Mouse (Mus musculus) limb, embryonic 13.5 days (tissue): Measurements from ENCODE around the gene Ghr. TPM values are rescaled to one million over a fixed set of nuclear protein-coding genes. Genes with fewer than 3 reads are reported as not detected.

ENCODE experiments used
- ATAC-seq: fragments of 200-750 bp; cut with Nextera tagmentation; 2 replicates; pipeline ENCODE4 v1.8.0; 2017; ENCODE audit warnings: low read depth, moderate number of reproducible peaks, moderate TSS enrichment; ENCODE audit not compliant: low FRiP score
- H3K27ac ChIP-seq: fragments of 300-500 bp; sonication (generic); 2 replicates; pipeline ENCODE4 v1.5.1; 2015; ENCODE audit warnings: inconsistent platforms, mild to moderate bottlenecking, moderate library complexity
- H3K27me3 ChIP-seq: fragments of 300-500 bp; sonication (generic); 2 replicates; pipeline ENCODE4 v1.6.1; 2015; ENCODE audit warnings: mild to moderate bottlenecking, inconsistent platforms
- H3K36me3 ChIP-seq: fragments of 300-500 bp; sonication (generic); 2 replicates; pipeline ENCODE4 v1.6.1; 2015; ENCODE audit warnings: inconsistent platforms, mild to moderate bottlenecking, moderate library complexity
- H3K4me1 ChIP-seq: fragments of 300-500 bp; sonication (generic); 2 replicates; pipeline ENCODE4 v1.6.1; 2015; ENCODE audit warnings: inconsistent platforms
- H3K4me2 ChIP-seq: fragments of 300-500 bp; sonication (generic); replicated peaks from 2 replicates; pipeline ENCODE4 v1.6.1; 2015; ENCODE audit warnings: inconsistent platforms, mild to moderate bottlenecking, moderate library complexity
- H3K4me3 ChIP-seq: fragments of 300-500 bp; sonication (generic); 2 replicates; pipeline ENCODE4 v1.5.1; 2015; ENCODE audit warnings: moderate library complexity, mild to moderate bottlenecking, inconsistent platforms
- H3K9ac ChIP-seq: fragments of 300-500 bp; sonication (generic); 2 replicates; pipeline ENCODE4 v1.6.1; 2015; ENCODE audit warnings: mild to moderate bottlenecking, inconsistent platforms
- H3K9me3 ChIP-seq: fragments of 300-500 bp; sonication (generic); 2 replicates; pipeline ENCODE4 v1.6.1; 2016; ENCODE audit warnings: inconsistent platforms
- WGBS: fragments of 180-500 bp; shearing (Covaris S2); methylation state at CpG from one replicate; pipeline ENCODE4 v1.1.7; 2015; 5-methylcytosine and 5-hydroxymethylcytosine counted together
- polyA plus RNA-seq: library from polyadenylated mRNA; unstranded; fragments of >200 nt; fragmentation: Nextera tagmentation; extraction: Ambion mirVana; gene quantifications from 2 replicates; pipeline ENCODE4 v1.2.1, GENCODE M21; 2015

The Ghr gene
- polyA plus RNA-seq, 1 experiment from 2014 or later = 68.5 TPM

DNA sequence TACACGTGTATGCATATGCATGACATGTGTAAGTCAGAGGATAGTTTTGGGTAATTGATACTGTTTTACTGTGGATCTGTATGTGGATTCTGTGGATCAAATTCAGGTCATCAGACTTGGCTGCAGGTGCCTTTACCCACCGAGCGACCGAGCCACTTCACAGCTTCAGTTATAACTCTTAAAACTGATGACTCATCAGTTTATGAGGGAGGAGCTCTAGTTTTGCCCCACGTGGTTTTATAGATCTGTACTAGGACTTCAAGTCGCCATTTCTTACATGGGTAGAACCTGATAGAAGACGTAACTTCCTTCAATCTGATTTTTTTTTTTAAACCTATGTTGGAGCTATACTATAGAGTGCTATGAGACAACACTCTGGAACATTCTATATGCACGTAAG, 285.7 kb downstream of the Ghr start:
- Histone ChIP-seq H3K36me3 (no peaks in the 10 kb centered on the region), H3K27ac (no peak overlapping the region), H3K4me1 (0 out of 2 replicates have a peak, but pooled peaks cover 5% of the 10 kb centered on the region), H3K9me3 (no peaks in the 10 kb centered on the region), H3K4me2 (no peak overlapping the region), H3K9ac (no peak overlapping the region), H3K4me3 (no peak overlapping the region), H3K27me3 (no peaks in the 10 kb centered on the region)
- ATAC-seq = no peak
- WGBS = 76% methylated on average over 8 of the region's 8 CpGs

DNA sequence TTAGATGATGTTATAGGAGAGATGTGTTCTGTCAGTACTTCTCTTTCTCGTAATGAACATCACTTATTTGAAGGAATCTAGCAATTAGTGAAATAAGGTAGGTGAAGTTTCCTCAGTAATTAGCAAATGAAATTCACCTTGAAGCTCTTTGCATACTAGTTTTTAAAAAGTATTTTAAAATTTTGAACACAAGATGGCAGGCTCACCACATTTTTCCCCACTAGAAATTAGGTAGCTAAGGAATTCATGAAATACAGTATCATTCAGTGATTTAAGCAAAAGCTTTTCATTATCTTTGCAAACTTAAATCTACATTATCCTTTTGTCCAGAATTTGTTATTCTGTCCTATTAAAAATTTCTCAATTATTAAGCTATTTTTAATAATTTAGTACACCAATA, 287.3 kb downstream of the Ghr start:
- H3K9ac ChIP-seq = no peak overlapping the region
- WGBS = 77% methylated on average over 1 of the region's 1 CpGs
- H3K9me3 ChIP-seq = no peaks in the 10 kb centered on the region
- no peak overlapping the region for H3K27ac ChIP-seq
- no peak overlapping the region for H3K4me3 ChIP-seq
- no peaks in the 10 kb centered on the region for H3K36me3 ChIP-seq
- 0 out of 2 replicates have a peak, but pooled peaks cover 5% of the 10 kb centered on the region for H3K4me1 ChIP-seq
- no peaks in the 10 kb centered on the region for H3K27me3 ChIP-seq
- no peak for ATAC-seq
- no peak overlapping the region for H3K4me2 ChIP-seq

DNA sequence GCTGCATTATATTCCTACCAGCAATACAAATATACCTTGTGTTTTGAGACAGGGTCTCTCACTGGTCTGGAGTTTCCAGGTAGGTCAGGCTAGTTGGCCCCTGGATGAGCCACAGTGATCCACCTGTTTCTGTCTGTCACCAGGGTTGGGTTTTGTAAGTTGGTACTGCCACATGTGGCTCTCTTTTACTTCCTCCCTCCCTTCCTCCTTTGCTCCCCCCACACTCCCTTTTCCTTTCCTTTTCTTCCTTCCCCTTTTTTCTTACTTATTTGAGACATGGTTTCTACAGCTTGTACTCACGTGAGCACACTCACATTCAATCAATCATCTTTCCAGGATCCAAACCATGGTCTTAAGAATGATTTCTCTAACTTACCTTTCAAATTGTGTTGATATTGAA, 289.8 kb downstream of the Ghr start:
- Histone ChIP-seq H3K9ac (no peak overlapping the region), H3K27me3 (no peaks in the 10 kb centered on the region), H3K4me2 (no peak overlapping the region), H3K27ac (no peak overlapping the region), H3K36me3 (no peaks in the 10 kb centered on the region), H3K4me1 (no peaks in the 10 kb centered on the region), H3K4me3 (no peak overlapping the region), H3K9me3 (no peaks in the 10 kb centered on the region)
- no peak for ATAC-seq
- WGBS = 68% methylated on average over 1 of the region's 1 CpGs

GRCm38 (mm10) chr15:3290435-3290834, 292.9 kb downstream of the Ghr start:
- Histone ChIP-seq H3K27me3 (no peaks in the 10 kb centered on the region), H3K9ac (no peak overlapping the region), H3K36me3 (no peaks in the 10 kb centered on the region), H3K9me3 (no peaks in the 10 kb centered on the region), H3K4me1 (no peaks in the 10 kb centered on the region), H3K27ac (no peak overlapping the region), H3K4me3 (no peak overlapping the region), H3K4me2 (no peak overlapping the region)
- ATAC-seq = no peak
- WGBS = 86% methylated on average over 3 of the region's 3 CpGs

- Histone ChIP-seq H3K4me3 (no peak overlapping the region), H3K9me3 (no peaks in the 10 kb centered on the region), H3K9ac (no peak overlapping the region), H3K4me1 (no peaks in the 10 kb centered on the region), H3K27ac (no peak overlapping the region), H3K36me3 (no peaks in the 10 kb centered on the region), H3K27me3 (no peaks in the 10 kb centered on the region), H3K4me2 (no peak overlapping the region)
- no peak for ATAC-seq
These were observed 297.3 kb downstream of the Ghr start for GRCm38 (mm10) chr15:3286032-3286431.

GRCm38 (mm10) chr15:3281737-3282136, 301.6 kb downstream of the Ghr start:
- H3K9ac ChIP-seq = no peak overlapping the region
- H3K27ac ChIP-seq = no peak overlapping the region
- no peak for ATAC-seq
- H3K4me2 ChIP-seq = no peak overlapping the region
- peaks cover 10% of the 10 kb centered on the region for H3K36me3 ChIP-seq
- WGBS = 83% methylated on average over 1 of the region's 1 CpGs
- H3K27me3 ChIP-seq = no peaks in the 10 kb centered on the region
- no peaks in the 10 kb centered on the region for H3K4me1 ChIP-seq
- no peaks in the 10 kb centered on the region for H3K9me3 ChIP-seq
- H3K4me3 ChIP-seq = no peak overlapping the region

DNA sequence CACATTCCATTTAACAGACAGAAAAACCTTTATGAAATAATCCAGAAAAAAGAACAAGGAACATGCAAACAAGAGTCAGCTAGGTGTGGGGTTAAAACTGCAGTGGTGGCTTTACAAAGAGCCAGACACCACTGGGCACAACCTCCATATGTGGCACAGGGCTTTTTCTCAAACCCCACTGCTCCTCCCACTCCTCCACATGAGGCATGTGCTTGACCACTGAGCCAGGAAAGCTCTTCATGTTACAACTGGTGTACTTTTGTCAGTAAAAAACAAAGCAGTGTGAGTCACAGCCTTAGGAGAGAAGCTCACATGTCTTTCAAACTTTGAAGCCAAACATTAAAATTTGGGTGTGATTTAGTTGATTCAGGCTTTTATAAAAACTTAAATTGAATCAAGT, 302.1 kb downstream of the Ghr start:
- no peak overlapping the region for H3K27ac ChIP-seq
- H3K4me2 ChIP-seq = no peak overlapping the region
- H3K27me3 ChIP-seq = no peaks in the 10 kb centered on the region
- H3K36me3 ChIP-seq = peaks cover 10% of the 10 kb centered on the region
- H3K9ac ChIP-seq = no peak overlapping the region
- H3K4me1 ChIP-seq = no peaks in the 10 kb centered on the region
- no peak for ATAC-seq
- H3K9me3 ChIP-seq = no peaks in the 10 kb centered on the region
- H3K4me3 ChIP-seq = no peak overlapping the region

- 79% methylated on average over 7 of the region's 7 CpGs for WGBS
- Histone ChIP-seq H3K9ac (no peak overlapping the region), H3K27ac (no peak overlapping the region), H3K36me3 (peaks cover 17% of the 10 kb centered on the region), H3K9me3 (no peaks in the 10 kb centered on the region), H3K4me2 (no peak overlapping the region), H3K4me3 (no peak overlapping the region), H3K4me1 (no peaks in the 10 kb centered on the region), H3K27me3 (no peaks in the 10 kb centered on the region)
- no peak for ATAC-seq
These were observed 304.1 kb downstream of the Ghr start for GRCm38 (mm10) chr15:3279242-3279641.

DNA sequence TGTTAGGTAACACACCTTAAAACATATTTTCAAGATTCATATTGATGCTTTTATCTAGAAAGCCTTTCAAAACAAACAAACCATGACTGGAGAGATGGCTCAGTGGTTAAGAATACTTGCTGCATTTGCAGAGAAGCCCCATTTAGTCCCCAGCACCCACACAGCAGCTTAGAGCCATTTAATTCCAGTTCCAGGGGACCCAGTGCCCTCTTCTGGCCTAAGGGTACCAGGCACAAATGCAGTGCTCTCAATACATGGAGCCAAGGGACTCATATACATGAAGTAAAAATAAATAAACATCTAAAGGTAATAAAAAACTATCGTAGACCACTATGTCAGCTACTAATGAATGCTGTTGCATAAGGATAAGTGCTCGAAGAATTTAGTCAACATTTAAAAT, 305.9 kb downstream of the Ghr start:
- Histone ChIP-seq H3K4me3 (no peak overlapping the region), H3K27ac (no peak overlapping the region), H3K27me3 (no peaks in the 10 kb centered on the region), H3K9me3 (no peaks in the 10 kb centered on the region), H3K4me2 (no peak overlapping the region), H3K4me1 (no peaks in the 10 kb centered on the region), H3K9ac (no peak overlapping the region), H3K36me3 (peaks cover 17% of the 10 kb centered on the region)
- ATAC-seq = no peak
- WGBS = 89% methylated on average over 2 of the region's 2 CpGs

DNA sequence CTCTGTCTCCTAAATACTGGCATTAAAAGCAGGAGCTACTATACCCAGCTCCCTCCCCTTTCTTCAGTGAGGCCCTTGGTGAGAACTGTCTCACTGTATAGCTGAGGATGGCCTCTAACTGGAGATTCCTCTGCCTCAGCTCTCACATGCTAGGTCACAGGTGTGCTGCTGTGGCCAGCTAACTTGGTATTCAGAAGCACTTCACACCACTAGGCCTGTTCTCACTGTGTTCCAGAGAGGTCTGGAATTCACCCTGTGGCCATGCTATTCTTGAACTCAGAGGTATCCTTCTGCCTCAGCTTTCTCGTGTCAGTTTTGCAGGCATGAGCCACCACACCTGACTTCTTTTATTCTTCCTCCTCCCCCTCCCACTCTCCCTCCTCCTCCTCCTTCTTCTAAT, 310.1 kb downstream of the Ghr start:
- peaks cover 16% of the 10 kb centered on the region for H3K4me1 ChIP-seq
- H3K27me3 ChIP-seq = no peaks in the 10 kb centered on the region
- no peak overlapping the region for H3K9ac ChIP-seq
- WGBS = 61% methylated on average over 1 of the region's 1 CpGs
- no peak overlapping the region for H3K27ac ChIP-seq
- no peaks in the 10 kb centered on the region for H3K9me3 ChIP-seq
- H3K4me2 ChIP-seq = no peak overlapping the region
- no peak for ATAC-seq
- H3K4me3 ChIP-seq = no peak overlapping the region
- peaks cover 12% of the 10 kb centered on the region for H3K36me3 ChIP-seq

DNA sequence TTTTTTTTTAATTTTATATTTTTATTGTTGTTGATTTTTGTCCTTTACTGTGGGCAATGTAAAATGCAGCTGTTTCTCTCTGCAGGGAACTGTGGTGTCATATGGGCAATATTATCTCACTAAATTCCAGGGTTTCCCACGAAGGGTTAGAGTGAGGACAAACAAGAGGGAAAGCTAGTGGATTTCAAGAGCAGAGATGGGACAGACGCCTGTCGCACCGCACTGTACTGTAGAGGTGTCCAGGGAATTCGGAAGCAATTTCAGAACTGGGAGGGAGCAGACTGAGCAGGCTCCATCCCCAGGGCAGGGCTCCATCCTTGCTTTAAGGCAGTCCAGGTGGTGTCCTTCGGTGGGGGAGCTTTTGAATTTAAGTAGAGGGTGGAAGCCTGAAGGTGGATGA, 312.1 kb downstream of the Ghr start:
- Histone ChIP-seq H3K9ac (no peak overlapping the region), H3K27ac (0 out of 2 replicates have a peak overlapping the region, but pooled peaks have one; percentile 22), H3K4me3 (peak overlapping the region; percentile 45), H3K27me3 (no peaks in the 10 kb centered on the region), H3K4me2 (peak overlapping the region; percentile 62), H3K9me3 (no peaks in the 10 kb centered on the region), H3K36me3 (peaks cover 7% of the 10 kb centered on the region; the same call in 1 of the 2 replicates), H3K4me1 (peaks cover 16% of the 10 kb centered on the region)
- ATAC-seq = peak; percentile 26
- WGBS = 27% methylated on average over 6 of the region's 6 CpGs

GRCm38 (mm10) chr15:3270646-3271077, 312.6 kb downstream of the Ghr start:
- H3K27me3 ChIP-seq = no peaks in the 10 kb centered on the region
- peaks cover 16% of the 10 kb centered on the region for H3K4me1 ChIP-seq
- H3K27ac ChIP-seq = peak overlapping the region; percentile 80
- H3K9me3 ChIP-seq = no peaks in the 10 kb centered on the region
- peak overlapping the region; percentile 50 for H3K9ac ChIP-seq
- H3K4me3 ChIP-seq = peak overlapping the region; percentile 45
- peaks cover 3% of the 10 kb centered on the region; the same call in 1 of the 2 replicates for H3K36me3 ChIP-seq
- WGBS = 2% methylated on average over 12 of the region's 12 CpGs
- peak; percentile 87 for ATAC-seq
- peak overlapping the region; percentile 62 for H3K4me2 ChIP-seq

- peak overlapping the region; percentile 50; the same call in 1 of the 2 replicates for H3K9ac ChIP-seq
- peak overlapping the region; percentile 80 for H3K27ac ChIP-seq
- H3K4me2 ChIP-seq = peak overlapping the region; percentile 62
- 13% methylated on average over 6 of the region's 6 CpGs for WGBS
- peaks cover 16% of the 10 kb centered on the region for H3K4me1 ChIP-seq
- ATAC-seq = peak; percentile 29; the same call in 1 of the 2 replicates
- peak overlapping the region; percentile 45 for H3K4me3 ChIP-seq
- no peaks in the 10 kb centered on the region for H3K36me3 ChIP-seq
- H3K9me3 ChIP-seq = no peaks in the 10 kb centered on the region
- H3K27me3 ChIP-seq = no peaks in the 10 kb centered on the region
These were observed 313.2 kb downstream of the Ghr start for GRCm38 (mm10) chr15:3269996-3270645.
